Mouse (Mus musculus) heart, adult 9 months (tissue): ENCODE data around the gene Zan.
"Not testable (repeated sequence)": the region's sequence is repeated elsewhere in the genome, so short reads cannot be mapped to it uniquely, and the experiment has no call there.

Source experiments
- DNase-seq, 2 experiments: peaks; one replicate each; pipeline ENCODE4 v3.0.0; 2022; ENCODE audit warnings: low spot score in 2 of 2

Gene Zan

DNA sequence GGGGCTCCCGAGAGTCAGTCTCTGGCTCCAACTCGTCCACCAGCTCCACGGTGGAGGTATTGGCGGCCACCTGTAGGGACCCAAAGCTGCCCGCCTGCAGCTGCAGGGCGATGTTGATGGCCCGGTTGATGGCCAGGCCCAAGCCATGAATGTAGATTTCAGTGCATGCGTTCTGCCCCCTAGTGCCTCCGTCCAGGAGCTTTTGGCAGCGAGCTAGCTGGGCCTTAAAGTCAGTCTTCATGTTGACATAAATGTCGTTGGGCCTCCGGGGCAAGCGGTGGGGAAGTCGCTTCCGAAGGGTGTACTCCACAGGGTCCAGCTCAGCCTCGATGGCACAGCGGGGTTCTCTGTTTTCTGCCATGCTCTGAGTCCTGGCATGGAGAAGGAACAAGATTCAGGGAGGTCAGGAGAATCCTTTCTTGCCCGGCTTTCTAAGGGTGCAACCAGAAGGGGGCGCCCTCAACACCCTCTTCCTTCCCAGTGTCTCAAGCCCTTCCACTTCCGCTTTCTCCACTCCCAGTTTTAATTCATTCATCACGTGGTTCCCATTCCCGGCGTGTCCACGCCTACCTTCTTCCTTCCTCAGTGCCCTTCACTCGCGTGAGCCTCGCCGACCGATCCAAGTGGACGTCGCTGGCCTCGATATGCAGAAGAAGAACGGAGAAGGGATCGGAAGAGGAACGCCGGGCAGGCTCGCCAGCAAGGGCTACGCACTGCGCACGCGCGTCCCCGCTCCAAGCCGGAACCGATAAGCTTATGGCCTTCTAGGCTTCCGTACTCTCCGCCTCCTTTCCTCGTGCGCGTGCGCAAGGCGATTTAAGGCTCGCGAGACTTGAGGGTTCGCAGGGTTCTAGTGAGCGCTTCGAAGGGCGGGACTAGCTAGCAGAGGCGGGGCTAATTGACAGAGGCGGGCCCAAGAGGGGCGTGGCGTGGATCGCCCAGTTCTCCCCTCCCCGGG lies 25.1 kb upstream of the Zan start, which contains the start of gene Pop7:
TSS of gene Pop7 (minus strand) at position 810 of the 958 bp plus-strand sequence.
- peak; percentile 99 to 100 for DNase-seq

DNA sequence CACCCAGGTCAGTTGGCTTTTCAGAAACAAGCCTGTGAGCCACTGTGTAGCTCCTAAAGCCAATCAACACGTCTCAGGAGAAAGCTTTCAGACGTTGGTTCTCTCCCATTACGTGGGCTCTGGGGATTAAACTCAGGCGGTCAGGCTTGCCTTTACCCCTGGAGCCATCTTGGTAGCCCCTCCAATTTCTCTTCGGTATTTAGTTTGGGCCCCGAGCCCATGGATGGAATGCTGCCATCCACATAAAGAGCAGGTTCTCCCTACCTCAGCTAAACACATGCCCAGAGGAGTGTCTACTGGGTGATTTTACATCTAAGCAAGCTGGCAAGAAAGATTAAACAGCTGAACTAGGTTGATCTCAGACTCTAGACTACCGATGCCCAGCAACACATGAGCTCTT lies 23.3 kb upstream of the Zan start:
- DNase-seq = no peak

DNA sequence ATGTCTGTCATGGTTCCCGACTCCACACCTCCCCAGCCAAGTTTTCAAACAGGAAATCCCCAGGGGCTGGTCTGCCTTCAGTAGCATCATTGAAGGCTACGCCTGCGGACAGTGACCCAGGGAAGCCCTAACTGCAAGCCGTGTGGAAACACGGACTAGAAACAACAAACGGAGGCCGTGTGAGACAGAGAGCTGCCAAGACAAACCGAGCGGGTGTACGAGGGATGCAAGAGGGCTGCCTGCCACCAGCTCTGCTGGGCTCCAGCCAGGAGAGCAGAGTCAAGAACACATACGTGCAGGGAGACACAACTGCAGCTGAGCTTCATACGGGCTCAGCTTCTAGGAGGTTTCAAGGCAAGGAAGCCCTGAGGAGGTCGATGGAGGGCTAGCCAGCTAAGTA lies 17.0 kb upstream of the Zan start:
- DNase-seq = peak; percentile 50 to 51

DNA sequence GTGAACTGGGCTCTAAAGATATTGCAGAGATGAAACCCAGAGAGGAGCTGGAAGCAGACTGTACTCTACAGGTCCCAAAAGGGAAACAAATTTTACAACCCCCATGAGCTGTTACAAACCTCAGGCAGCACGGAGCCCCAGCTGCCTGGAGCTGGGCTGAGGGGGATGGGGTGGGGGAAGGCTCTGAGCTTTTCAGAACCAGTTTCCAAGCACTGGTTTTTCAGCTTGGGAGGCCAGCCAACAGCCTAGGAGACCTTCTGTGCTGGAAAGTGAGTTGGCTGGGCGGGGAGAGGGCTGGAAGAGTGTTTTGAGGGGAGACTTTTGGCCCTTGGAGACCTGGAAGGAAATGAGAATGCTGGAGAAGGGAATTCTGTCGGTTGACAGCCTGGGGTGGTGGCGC lies 14.7 kb upstream of the Zan start:
- DNase-seq = peak; percentile 58 to 66

DNA sequence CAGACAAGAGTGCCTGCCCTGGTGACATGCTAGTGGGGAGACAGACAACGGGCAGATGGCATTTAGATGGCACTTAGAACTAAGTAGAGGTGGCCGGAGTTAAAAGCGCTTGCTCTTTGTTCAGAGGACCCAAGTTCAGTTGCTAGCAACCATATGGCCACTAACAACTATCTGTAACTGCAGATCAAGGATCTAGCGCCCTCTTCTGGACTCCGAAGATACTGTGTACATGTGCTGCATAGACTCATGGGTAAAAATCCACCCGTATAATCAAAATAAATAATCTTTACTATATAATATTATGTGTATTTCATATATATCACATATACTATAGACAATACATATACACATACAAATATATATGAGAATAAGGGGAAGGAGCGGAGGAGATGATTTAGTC lies 10.8 kb upstream of the Zan start:
- DNase-seq = no peak

GRCm38 (mm10) chr5:137485851-137486155 lies 8.9 kb upstream of the Zan start:
- no peak for DNase-seq

GRCm38 (mm10) chr5:137485071-137485850 lies 8.4 kb upstream of the Zan start:
- DNase-seq = no peak

DNA sequence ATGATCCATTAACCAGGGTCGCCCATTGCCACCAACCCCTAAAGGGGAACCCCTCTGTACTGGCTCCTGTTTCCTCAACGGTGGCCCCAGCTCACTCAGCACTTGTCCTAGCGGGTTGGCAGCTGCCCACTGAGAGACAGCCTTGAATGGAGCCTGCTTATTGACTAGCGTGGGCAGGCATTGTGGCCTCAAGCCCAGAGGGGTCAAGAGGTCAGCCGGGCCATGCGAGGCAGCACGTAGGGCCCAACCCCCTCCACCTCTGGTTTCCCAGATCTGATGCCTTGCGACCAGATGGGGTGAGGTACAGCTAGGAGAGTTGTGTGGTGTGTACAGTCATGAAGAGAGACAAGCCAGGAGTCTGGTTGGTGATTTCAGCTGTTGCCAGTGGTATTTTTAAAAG lies 5.0 kb upstream of the Zan start:
- no peak for DNase-seq

GRCm38 (mm10) chr5:137481138-137481537 lies 4.3 kb upstream of the Zan start:
- DNase-seq = peak; percentile 63 to 82

DNA sequence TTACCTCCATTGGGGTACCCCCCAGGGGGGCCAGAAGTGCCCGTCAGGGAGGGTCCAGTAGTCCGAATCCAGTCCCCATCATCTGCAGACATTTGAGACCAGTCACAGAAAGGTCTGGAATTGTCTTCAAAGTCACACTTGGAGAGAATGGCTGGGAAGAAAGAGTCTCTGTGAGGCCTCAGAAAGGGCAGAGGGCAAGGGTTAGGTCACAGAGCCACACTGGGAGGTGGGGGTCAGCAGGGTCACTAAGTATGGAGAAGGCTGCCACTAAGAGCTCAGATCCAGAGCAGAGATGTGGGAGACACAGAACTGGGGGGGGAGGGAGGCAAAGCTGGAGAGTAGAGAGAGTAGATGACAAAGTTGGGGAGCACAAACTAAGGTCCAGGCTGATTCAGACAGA lies 2.5 kb downstream of the Zan start:
- DNase-seq = no peak

DNA sequence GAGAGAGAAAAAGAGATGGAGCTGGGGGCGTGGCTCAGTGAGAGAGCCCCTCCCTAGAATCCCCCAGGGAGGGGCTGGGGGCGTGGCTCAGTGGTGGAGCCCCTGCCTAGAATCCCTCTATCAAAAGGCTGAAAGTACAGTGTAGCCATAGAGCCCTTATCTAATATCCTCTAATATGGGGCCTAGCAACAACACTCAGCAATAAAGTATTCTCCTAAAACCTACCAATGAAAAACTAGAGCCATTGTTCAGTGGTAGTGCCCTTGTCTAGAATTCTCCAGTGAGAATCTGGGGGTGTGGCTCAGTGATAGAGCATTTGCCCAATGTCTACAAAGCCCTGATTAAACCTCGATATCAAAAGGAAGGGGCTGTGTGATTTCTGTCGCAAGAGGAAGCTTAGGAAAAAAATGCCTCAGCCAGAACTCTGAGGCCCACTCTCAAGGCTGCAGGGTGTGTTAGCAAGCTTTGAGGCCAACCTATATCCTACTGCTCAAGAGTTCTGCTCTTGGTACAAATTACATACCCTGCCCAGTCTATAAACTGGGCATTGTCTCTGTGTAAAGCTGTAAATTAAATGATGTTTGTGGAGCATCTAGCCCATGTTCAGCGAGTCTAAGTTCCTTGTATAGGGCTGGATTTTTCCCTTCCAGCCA lies 4.5 kb downstream of the Zan start:
- no peak for DNase-seq

DNA sequence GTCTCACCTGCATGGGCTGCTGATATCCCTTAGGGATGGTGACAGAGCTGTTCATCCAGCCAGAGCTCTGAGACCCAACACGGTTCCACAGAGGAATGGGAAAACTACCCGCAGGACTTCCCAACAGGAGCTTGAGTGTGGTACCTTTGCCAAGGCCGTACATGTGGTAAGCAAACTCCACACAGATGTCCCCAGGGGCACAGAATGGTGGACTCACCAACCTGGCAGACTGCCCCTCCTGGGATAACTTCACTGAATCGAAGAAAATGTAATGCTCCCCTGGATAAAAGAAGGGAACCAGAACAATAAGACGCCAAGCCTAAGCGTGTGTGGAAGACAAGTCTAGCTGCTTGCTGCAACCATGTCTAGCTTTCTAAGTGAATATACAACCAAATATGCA lies 9.9 kb downstream of the Zan start:
- DNase-seq = no peak

DNA sequence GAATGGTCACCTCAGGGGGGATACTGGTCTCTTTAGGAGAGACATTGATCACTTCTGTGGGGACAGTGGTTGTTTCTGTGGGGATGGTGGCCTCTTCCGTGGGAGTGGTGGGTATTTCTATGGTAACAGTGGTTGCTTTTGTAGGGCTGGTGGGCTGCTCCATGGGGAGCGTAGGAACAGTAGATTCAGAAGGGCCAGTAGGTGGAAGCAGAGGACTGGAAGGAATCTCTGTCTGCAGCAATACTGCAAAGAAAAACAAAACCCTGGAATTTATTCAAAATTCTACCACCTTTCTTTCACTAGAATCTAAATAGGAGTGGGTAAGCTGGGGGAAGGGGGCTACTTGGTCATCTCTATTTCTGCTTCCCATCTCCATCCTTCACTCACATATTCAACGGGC lies 11.8 kb downstream of the Zan start:
- DNase-seq = no peak

GRCm38 (mm10) chr5:137455866-137456591 lies 20.8 kb downstream of the Zan start:
- DNase-seq = no peak

GRCm38 (mm10) chr5:137455206-137455605 lies 21.7 kb downstream of the Zan start:
- DNase-seq = no peak

DNA sequence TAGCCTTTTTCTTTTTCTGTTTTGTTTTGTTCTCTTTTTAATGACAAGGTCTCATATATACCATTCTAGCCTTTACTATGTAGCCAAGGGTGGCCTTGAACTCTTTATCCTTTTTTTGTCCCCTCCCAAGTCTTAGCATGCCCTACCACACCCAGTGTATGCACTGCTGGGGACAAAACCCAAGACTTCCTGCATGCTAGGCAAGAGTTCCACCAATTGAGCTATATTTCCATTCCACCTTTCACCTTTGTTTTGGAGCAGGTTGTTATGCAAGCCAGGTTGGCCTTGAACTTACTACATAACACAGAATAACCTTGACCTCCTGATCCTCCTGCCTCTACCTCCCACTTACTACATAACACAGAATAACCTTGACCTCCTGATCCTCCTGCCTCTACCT lies 31.3 kb downstream of the Zan start:
- DNase-seq = no peak

DNA sequence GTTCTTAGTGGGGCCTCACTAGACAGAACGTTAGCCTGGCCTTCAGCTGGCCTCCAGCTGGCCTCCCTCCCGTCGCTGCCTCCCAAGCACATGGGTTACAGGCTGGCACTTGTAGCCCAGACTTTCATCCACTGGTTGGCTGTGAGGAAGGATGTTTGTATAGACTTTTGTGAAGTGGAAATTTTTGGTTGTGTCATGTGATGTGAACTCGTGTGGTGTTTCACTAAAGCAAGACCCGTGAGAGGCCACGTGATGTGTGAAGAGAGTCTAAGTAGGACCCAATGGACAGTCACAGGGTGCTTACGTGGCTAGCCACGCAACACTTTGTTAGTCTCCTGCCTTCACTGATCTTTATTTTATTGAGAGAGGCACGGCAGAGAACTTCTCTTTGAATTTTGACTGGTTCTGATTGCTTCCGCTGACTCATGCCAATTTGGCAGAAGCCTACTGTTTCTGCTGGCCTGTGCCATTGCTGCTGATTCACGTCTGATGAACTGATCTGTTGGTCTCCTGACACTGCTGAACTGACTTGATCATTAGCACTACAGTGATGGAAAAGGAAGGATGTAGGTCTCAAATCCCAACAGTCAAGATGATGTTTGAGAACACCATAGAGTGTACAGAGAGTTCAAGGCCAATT lies 36.5 kb downstream of the Zan start:
- no peak for DNase-seq

- no peak for DNase-seq
Measured at GRCm38 (mm10) chr5:137433889-137434288, 43.0 kb downstream of the Zan start.

GRCm38 (mm10) chr5:137430402-137430801 lies 46.5 kb downstream of the Zan start:
- DNase-seq = not testable (repeated sequence)

- no peak for DNase-seq
Measured at GRCm38 (mm10) chr5:137425648-137426047, 51.2 kb downstream of the Zan start.

- DNase-seq = no peak
Measured at GRCm38 (mm10) chr5:137419841-137420240, 57.0 kb downstream of the Zan start.
